Mouse (Mus musculus): Measurements from ENCODE around the gene Pex14.

Gene Pex14

DNA sequence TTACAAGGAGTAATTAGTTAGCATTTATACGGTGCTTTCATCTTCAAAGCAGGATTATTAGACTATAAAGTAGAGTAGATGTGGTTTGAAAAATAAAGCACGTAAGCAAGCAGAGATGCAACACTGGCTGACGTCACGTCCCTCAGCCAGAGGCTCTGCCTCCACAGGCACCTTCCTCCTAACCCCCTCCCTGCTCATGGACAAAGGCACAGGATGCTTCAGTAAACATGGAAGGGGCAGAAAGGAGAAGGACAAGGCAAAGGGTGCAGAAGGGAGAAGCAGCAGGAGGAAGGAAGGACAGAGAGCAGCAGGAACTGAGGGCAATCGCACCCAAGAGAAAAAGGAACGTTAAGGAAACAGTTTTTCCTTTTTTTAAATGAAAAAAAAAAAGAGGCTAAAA lies 43.8 kb downstream of the Pex14 start:
- no peak for DNase-seq

DNA sequence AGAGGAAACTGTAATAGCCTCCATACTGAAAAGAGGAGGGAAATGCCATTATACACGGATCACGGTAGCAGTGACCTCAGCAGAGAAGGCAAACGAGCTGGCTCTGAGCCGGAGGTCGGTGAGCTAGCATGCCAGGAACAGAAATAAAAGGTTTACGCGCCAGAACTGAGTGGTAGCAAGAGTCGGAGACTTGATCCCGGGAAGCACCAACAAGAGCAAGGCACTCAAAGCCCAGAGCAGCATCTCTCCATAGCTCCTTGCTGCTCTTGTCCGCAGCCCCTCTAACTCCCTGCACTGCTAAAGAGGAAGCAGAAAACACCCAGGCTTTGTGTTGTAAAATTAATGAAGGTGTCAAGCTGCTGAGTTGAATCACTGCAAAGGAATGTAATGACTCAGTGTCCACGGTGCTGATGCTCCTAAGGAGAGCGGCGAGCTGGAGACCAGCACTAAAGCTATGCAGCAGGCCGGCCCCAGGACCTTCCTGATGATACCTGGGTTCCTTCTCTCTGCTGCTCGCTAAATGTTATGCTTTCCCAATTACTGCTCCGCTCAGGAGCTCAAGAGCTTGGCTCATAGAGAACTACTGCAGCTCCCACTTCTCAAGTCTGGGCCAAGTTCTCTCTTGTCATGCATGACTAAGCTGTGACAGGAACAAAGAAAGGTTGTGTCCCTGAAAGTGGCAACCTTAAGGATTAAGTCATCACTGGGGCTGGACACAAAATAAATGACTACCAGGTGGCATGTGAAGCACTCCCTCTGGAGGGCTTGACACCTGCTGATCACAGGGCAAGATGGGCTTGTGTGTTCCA lies 50.1 kb downstream of the Pex14 start:
- no peak for DNase-seq

GRCm38 (mm10) chr4:149048625-149049228 lies 50.9 kb downstream of the Pex14 start:
- no peak for DNase-seq

GRCm38 (mm10) chr4:149047360-149047759 lies 52.3 kb downstream of the Pex14 start:
- DNase-seq: no peak

DNA sequence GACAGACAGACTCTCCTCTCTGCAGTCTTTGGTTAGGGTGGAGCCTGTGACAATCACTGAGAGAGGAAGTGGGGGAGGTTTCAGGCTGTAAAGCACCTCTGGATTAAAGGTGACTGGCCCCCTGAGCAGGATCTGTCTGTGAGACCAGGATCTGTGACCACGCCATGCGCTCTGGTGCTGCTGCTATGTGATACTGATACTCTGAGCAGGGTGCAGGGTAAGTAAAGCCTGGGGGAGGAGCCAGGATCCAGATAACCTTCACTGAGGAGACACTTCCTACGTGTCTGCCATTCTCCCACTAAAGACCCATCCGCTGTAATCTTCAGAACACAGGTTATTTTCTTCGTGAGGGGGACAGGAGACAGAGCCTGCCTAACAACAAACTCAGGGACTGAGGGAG lies 53.8 kb downstream of the Pex14 start:
- DNase-seq: no peak

GRCm38 (mm10) chr4:149040289-149040688 lies 59.4 kb downstream of the Pex14 start:
- no peak for DNase-seq

- no peak for DNase-seq
Measured at GRCm38 (mm10) chr4:149037706-149038105, 62.0 kb downstream of the Pex14 start.

GRCm38 (mm10) chr4:149036592-149036991 lies 63.1 kb downstream of the Pex14 start:
- DNase-seq: no peak

DNA sequence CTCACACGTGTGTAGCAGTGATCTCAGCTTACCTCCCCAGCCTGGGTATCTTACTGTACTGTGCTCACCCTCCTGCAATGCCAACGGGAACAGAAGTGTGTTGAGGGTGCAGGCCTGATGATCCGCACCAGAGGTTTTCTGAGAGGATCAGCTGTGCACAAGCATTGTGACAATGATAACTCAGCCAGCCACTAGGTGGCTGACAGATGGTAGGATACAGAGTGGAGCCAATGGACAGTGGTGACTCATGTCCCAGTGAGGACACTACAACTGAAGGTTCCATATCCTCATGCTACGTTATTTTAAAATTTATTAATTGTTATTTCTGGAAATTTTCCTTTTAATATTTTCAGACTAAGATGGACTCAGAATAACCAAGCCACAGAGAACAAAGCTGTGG lies 68.2 kb downstream of the Pex14 start:
- DNase-seq: no peak

GRCm38 (mm10) chr4:149027571-149027970 lies 72.1 kb downstream of the Pex14 start:
- no peak for DNase-seq

DNA sequence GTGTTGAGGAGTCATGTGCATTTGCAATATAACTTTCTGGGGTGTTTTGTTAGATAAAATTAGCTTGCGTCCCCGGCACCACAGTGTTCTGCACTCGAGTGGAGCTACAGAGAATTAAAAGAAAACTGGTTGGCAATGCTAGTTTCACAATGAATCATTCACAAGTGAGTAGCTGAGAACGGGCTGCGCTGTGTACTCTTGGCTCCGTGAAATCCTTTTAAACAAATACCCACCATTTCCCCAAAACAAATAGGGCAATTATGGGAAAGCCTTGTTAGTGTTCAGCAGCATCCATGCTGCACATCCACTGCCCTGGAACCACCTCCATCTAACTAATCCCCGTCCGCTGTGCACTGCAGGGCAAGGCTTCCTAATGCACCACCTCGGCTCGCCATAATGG lies 74.4 kb downstream of the Pex14 start:
- no peak for DNase-seq

DNA sequence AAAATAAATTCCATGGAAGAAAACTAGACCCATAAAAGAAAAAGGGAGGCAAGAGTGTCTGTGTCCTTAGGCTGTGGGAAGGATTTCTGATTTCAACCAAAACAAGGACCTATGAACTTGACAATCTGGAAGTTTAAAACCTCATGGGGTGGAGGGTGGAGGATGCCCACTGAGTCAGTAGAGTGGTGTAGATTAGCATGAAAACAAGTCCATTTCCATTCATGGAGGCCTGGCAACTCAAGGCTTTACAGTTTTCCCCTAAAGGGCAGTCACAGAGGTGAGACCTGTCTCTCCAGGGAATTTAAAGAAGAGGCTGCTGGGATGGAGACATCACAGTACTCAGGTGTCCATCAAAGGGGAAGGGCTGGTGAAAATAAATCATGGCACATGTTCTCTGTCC lies 78.7 kb downstream of the Pex14 start:
- no peak for DNase-seq

DNA sequence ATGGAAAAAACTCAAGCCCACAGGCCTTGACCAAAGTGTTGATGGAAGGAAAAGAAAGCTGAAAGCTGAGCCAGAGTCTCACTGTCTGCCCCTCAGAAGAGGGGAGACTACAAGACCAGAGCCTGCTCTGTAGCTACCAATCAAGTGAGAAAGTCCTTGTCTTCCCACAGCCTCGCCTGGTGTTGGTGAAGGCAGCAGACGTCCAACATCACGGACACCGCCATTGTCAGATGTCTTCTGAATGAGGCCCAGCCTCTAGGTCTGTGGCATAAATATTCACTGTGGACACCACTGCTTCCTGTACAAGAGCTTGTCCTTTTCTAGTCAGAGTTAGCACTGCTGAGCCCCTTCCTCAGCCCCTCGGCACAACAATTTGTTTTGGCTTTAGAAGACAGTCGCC lies 80.2 kb downstream of the Pex14 start:
- no peak for DNase-seq

GRCm38 (mm10) chr4:149006756-149007155 lies 92.9 kb downstream of the Pex14 start:
- no peak for DNase-seq

DNA sequence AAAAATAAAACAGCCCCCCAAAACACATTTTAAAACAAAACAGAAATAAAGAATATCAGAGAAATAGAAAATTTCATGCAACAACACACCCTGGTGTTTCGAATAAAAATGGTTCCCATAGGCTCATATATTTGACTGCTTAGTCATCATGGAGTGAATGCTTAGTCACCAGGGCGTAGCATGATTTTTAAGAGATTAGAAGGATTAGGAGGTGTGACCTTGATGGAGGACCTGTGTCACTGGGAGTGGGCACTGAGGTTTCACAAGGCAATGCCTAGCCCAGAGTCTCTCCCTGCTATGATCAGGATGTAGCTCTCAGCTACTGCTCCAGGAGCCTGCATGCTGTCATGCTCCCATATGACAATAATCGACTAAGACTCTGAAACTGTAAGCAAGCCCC lies 93.6 kb downstream of the Pex14 start:
- no peak for DNase-seq

DNA sequence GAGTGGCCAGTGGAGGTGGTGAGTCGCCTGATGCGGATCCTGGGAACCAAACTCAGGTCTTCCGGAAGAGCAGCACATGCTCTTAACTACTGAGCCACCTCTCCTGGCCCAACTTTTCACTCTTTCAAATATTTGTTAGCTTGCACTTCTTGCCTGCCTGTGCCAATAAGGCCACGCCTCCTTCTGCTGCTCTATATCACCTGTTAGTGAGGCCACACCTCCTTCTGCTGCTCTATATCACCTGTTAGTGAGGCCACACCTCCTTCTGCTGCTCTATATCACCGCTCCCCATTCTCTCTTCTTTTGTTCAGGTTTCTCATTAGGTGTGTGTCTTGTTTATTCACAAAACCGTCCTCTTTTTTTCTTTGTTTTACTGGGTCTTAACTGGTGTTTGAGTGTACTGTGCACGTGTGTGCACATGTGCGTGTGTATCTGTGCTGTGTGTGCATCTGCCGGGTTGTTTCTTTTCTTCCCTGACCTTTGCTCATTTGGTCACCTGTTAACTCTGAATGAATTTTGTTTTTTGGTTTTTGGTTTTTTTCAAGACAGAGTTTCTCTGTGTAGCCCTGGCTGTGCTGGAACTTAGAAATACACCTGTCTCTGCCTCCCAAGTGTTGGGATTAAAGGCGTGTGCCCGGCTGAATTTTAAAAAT lies 97.1 kb downstream of the Pex14 start:
- DNase-seq: no peak

- DNase-seq: no peak
Measured at GRCm38 (mm10) chr4:149001515-149001914, 98.2 kb downstream of the Pex14 start.

- DNase-seq: no peak
Measured at GRCm38 (mm10) chr4:149000746-149001145, 98.9 kb downstream of the Pex14 start.

GRCm38 (mm10) chr4:148993948-148994347 lies 105.7 kb downstream of the Pex14 start:
- DNase-seq: no peak

DNA sequence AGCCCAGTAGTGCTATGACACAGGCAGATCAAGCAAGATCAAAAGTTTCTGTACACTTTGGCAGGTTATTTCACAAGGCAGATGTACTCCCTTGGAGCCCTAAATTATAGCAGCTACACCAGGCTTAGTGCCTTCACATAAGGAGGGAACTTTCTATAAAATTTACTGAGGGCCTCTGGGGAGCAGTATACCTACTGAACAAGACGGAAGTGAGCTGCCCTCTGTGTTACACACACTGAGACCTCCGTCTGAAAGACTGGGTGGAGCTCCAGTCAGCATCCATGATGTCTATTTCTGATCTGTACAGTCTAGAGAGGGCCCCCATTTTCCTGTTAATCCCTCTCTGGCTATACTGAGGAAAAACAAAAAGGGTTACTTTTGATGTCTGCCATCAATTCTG lies 109.6 kb downstream of the Pex14 start:
- no peak for DNase-seq

DNA sequence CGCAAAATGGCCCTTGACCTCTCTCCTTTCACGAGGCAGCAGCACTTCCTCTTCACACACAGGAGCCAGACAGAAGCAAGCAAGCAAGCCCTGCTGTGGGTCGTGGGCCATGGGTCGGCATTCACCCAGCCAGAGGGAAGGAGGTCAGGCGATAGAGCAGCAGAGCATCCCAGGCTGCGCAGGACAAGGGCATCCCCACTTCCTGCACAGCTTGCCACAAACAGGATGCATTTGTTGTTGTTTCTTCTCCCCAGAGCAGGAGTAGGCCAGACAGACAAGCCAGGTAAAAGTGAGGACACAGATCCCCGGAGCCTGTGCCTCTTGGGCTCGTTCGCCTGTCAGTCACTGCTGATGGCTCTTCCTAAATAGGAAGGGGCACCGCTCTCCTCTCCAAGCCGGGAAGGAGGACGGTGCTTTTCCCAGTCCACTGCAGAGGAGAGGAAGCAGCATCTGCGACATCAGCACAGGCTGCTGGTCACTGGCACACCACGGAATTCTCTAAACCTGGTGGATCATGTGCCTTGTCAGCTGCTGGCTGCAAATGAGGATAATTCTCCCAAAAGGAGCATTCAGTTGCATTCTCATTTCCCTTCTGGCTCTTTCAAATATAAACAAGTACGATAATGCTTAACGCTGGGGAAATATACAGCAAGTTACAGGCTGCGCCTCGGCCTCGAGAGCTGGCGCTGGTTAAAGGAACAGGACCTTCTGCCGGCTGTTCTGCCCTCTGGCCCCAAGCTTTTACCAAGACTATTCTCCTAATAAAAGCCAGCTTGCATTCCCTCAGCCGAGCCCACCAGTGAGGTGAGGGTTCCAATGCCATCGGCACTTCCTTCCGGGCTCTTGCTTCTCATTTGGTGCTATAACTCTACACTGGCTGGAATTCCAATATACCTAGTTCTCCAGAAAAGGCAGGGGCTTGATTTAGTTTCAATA lies 113.9 kb downstream of the Pex14 start:
- DNase-seq: no peak

- no peak for DNase-seq
Measured at GRCm38 (mm10) chr4:148984701-148985540, 114.8 kb downstream of the Pex14 start.
